Mouse (Mus musculus) hindbrain, postnatal 0 days (tissue): ENCODE measurements around the gene Mrps31. TPM values are rescaled to one million over a fixed set of nuclear protein-coding genes. Genes with fewer than 3 reads are reported as not detected.
A peak's percentile ranks its signal among the peaks of the same experiment; 100 is the strongest.

ENCODE experiments used
- ATAC-seq: fragments of 200-750 bp; cut with Nextera tagmentation; 2 replicates; pipeline ENCODE4 v1.8.0; 2017; ENCODE audit warnings: mild to moderate bottlenecking, moderate TSS enrichment, moderate library complexity
- DNase-seq: peaks from one replicate; pipeline ENCODE4 v3.0.0-alpha.2; 2015; ENCODE audit warnings: low spot score
- H3K27ac ChIP-seq: fragments of 300-500 bp; sonication (generic); 2 replicates; pipeline ENCODE4 v1.5.1; 2014; ENCODE audit warnings: mild to moderate bottlenecking
- H3K27me3 ChIP-seq: fragments of 300-500 bp; sonication (generic); 2 replicates; pipeline ENCODE4 v1.6.1; 2014; ENCODE audit warnings: low read length, mixed read lengths; ENCODE audit not compliant: insufficient read depth
- H3K36me3 ChIP-seq: fragments of 300-500 bp; sonication (generic); 2 replicates; pipeline ENCODE4 v1.6.1; 2014; ENCODE audit warnings: low read length, mixed read lengths; ENCODE audit not compliant: insufficient read depth
- H3K4me1 ChIP-seq: fragments of 300-500 bp; sonication (generic); 2 replicates; pipeline ENCODE4 v1.6.1; 2014; ENCODE audit warnings: antibody characterized with exemption, low read length, mixed read lengths; ENCODE audit not compliant: insufficient read depth
- H3K4me2 ChIP-seq: fragments of 300-500 bp; sonication (generic); 2 replicates; pipeline ENCODE4 v1.6.1; 2014; ENCODE audit warnings: low read depth, mild to moderate bottlenecking, low read length, moderate library complexity, mixed read lengths
- H3K4me3 ChIP-seq: fragments of 300-500 bp; sonication (generic); 2 replicates; pipeline ENCODE4 v1.5.1; 2014; ENCODE audit warnings: low read length
- H3K9ac ChIP-seq: fragments of 300-500 bp; sonication (generic); replicated peaks from 2 replicates; pipeline ENCODE4 v1.6.1; 2014; ENCODE audit warnings: mild to moderate bottlenecking, low read length, moderate library complexity, mixed read lengths
- H3K9me3 ChIP-seq: fragments of 300-500 bp; sonication (generic); 2 replicates; pipeline ENCODE4 v1.6.1; 2016; ENCODE audit warnings: low read length, mixed read lengths
- CTCF ChIP-seq: IDR thresholded peaks from 2 replicates; pipeline ENCODE4 v1.5.1; 2016; ENCODE audit warnings: antibody characterized with exemption, control low read depth, low read depth
- WGBS: fragments of 180-500 bp; shearing (Covaris S2); extraction: QIAGEN DNeasy Blood & Tissue Kit; methylation state at CpG from one replicate; pipeline ENCODE4 v1.1.7; 2014; 5-methylcytosine and 5-hydroxymethylcytosine counted together
- polyA plus RNA-seq: library from polyadenylated mRNA; unstranded; fragments of >200 nt; fragmentation: Nextera tagmentation; extraction: Ambion mirVana; gene quantifications from 2 replicates; pipeline ENCODE4 v1.2.1, GENCODE M21; 2015
- total RNA-seq: library from RNA; depleted of rRNA; stranded (reverse); fragments of >200 nt; gene quantifications from 2 replicates; pipeline ENCODE4 v1.2.3, GENCODE M21; 2014

Mrps31 gene
- total and polyA plus RNA-seq, 2 experiments from 2014 or later: 14.3 to 33.9 TPM

- Histone ChIP-seq H3K4me2 (no peak overlapping the region), H3K9me3 (no peaks in the 10 kb centered on the region), H3K27ac (no peak overlapping the region), H3K4me1 (no peaks in the 10 kb centered on the region), H3K4me3 (no peak overlapping the region), H3K36me3 (0 out of 2 replicates have a peak, but pooled peaks cover 4% of the 10 kb centered on the region), H3K9ac (no peak overlapping the region), H3K27me3 (no peaks in the 10 kb centered on the region)
- TF ChIP-seq CTCF: no peak
- DNase-seq (no peak), ATAC-seq (no peak)
- WGBS: 88% methylated on average over 8 of the region's 8 CpGs
These were observed 20.2 kb upstream of the Mrps31 start for GRCm38 (mm10) chr8:22390766-22391463.

GRCm38 (mm10) chr8:22394471-22394870, 16.7 kb upstream of the Mrps31 start:
- H3K4me1 ChIP-seq: no peaks in the 10 kb centered on the region
- H3K4me2 ChIP-seq: no peak overlapping the region
- H3K27ac ChIP-seq: no peak overlapping the region
- no peaks in the 10 kb centered on the region for H3K27me3 ChIP-seq
- WGBS: 93% methylated on average over 4 of the region's 4 CpGs
- H3K36me3 ChIP-seq: 0 out of 2 replicates have a peak, but pooled peaks cover 4% of the 10 kb centered on the region
- H3K9me3 ChIP-seq: no peaks in the 10 kb centered on the region
- H3K4me3 ChIP-seq: no peak overlapping the region
- no peak overlapping the region for H3K9ac ChIP-seq
- no peak for DNase-seq
- no peak for TF ChIP-seq CTCF
- no peak for ATAC-seq

- Histone ChIP-seq H3K4me2 (no peak overlapping the region), H3K4me1 (no peaks in the 10 kb centered on the region), H3K27me3 (no peaks in the 10 kb centered on the region), H3K4me3 (no peak overlapping the region), H3K9me3 (no peaks in the 10 kb centered on the region), H3K36me3 (no peaks in the 10 kb centered on the region), H3K27ac (no peak overlapping the region), H3K9ac (no peak overlapping the region)
- 91% methylated on average over 8 of the region's 8 CpGs for WGBS
- no peak for TF ChIP-seq CTCF
- DNase-seq (no peak), ATAC-seq (no peak)
These were observed 15.9 kb upstream of the Mrps31 start for GRCm38 (mm10) chr8:22395256-22395655.

GRCm38 (mm10) chr8:22397811-22398141, 13.4 kb upstream of the Mrps31 start:
- peak overlapping the region; percentile 82 for H3K4me2 ChIP-seq
- H3K36me3 ChIP-seq: no peaks in the 10 kb centered on the region
- no peak; the same call in 1 of the 2 replicates for ATAC-seq
- no peaks in the 10 kb centered on the region for H3K9me3 ChIP-seq
- H3K27me3 ChIP-seq: no peaks in the 10 kb centered on the region
- H3K27ac ChIP-seq: peak overlapping the region; percentile 80
- peak overlapping the region; percentile 70 for H3K9ac ChIP-seq
- peak overlapping the region; percentile 82 for H3K4me3 ChIP-seq
- peak; percentile 3 for DNase-seq
- no peaks in the 10 kb centered on the region for H3K4me1 ChIP-seq
- TF ChIP-seq CTCF: no peak
- WGBS: under 1% methylated on average over 13 of the region's 13 CpGs

GRCm38 (mm10) chr8:22398142-22398951, 12.8 kb upstream of the Mrps31 start, which contains the start of gene Slc25a15:
Slc25a15 (minus strand) TSS chr8:22398597.
- WGBS: under 1% methylated on average over 69 of the region's 77 CpGs
- ATAC-seq: peak; percentile 95
- Histone ChIP-seq H3K9ac (peak within 1 kb of the TSS; percentile 70), H3K36me3 (no peaks in the 10 kb centered on the region), H3K27ac (peak within 1 kb of the TSS; percentile 80), H3K9me3 (no peaks in the 10 kb centered on the region), H3K4me3 (peak within 1 kb of the TSS; percentile 82), H3K27me3 (no peaks in the 10 kb centered on the region), H3K4me2 (peak within 1 kb of the TSS; percentile 82), H3K4me1 (no peaks in the 10 kb centered on the region)
- TF ChIP-seq CTCF: no peak
- peak; percentile 94 for DNase-seq

- peak overlapping the region; percentile 80; the same call in 1 of the 2 replicates for H3K27ac ChIP-seq
- H3K9me3 ChIP-seq: no peaks in the 10 kb centered on the region
- no peak overlapping the region for H3K9ac ChIP-seq
- H3K4me3 ChIP-seq: peak overlapping the region; percentile 82; the same call in 1 of the 2 replicates
- no peaks in the 10 kb centered on the region for H3K4me1 ChIP-seq
- 86% methylated on average over 8 of the region's 8 CpGs for WGBS
- DNase-seq: peak; percentile 8
- TF ChIP-seq CTCF: peak; percentile 28; the same call in 1 of the 2 replicates
- H3K27me3 ChIP-seq: no peaks in the 10 kb centered on the region
- H3K36me3 ChIP-seq: no peaks in the 10 kb centered on the region
- peak overlapping the region; percentile 82 for H3K4me2 ChIP-seq
- ATAC-seq: no peak
These were observed 11.8 kb upstream of the Mrps31 start for GRCm38 (mm10) chr8:22399285-22399880.
